Mouse (Mus musculus) hindbrain, embryonic 14.5 days (tissue): ENCODE data around the gene Barhl1. TPM values are rescaled to one million over a fixed set of nuclear protein-coding genes. Genes with fewer than 3 reads are reported as not detected.

Experiments used
- ATAC-seq: fragments of 200-750 bp; cut with Nextera tagmentation; 2 replicates; pipeline ENCODE4 v1.8.0; 2017; ENCODE audit warnings: moderate number of reproducible peaks, mild to moderate bottlenecking, moderate TSS enrichment, moderate library complexity; ENCODE audit not compliant: low FRiP score
- DNase-seq: peaks from one replicate; pipeline ENCODE4 v3.0.0-alpha.2; 2015; ENCODE audit warnings: low spot score
- H3K27ac ChIP-seq: fragments of 300-500 bp; sonication (generic); 2 replicates; pipeline ENCODE4 v1.5.1; 2014; ENCODE audit warnings: mild to moderate bottlenecking, moderate library complexity
- H3K27me3 ChIP-seq: fragments of 300-500 bp; sonication (generic); 2 replicates; pipeline ENCODE4 v1.6.1; 2014; ENCODE audit warnings: mild to moderate bottlenecking, low read length, mixed read lengths; ENCODE audit not compliant: control insufficient read depth, insufficient read depth
- H3K36me3 ChIP-seq: fragments of 300-500 bp; sonication (generic); replicated peaks from 2 replicates; pipeline ENCODE4 v1.6.1; 2014; ENCODE audit not compliant: control insufficient read depth, insufficient read depth
- H3K4me1 ChIP-seq: fragments of 300-500 bp; sonication (generic); replicated peaks from 2 replicates; pipeline ENCODE4 v1.6.1; 2014; ENCODE audit warnings: antibody characterized with exemption, low read length, mixed read lengths; ENCODE audit not compliant: control insufficient read depth, insufficient read depth
- H3K4me2 ChIP-seq: fragments of 300-500 bp; sonication (generic); replicated peaks from 2 replicates; pipeline ENCODE4 v1.6.1; 2014; ENCODE audit warnings: mild to moderate bottlenecking, moderate library complexity
- H3K4me3 ChIP-seq: fragments of 300-500 bp; sonication (generic); replicated peaks from 2 replicates; pipeline ENCODE4 v1.5.1; 2014; ENCODE audit warnings: mild to moderate bottlenecking, low read length
- H3K9ac ChIP-seq: fragments of 300-500 bp; sonication (generic); 2 replicates; pipeline ENCODE4 v1.6.1; 2014
- H3K9me3 ChIP-seq: fragments of 300-500 bp; sonication (generic); 2 replicates; pipeline ENCODE4 v1.6.1; 2016; ENCODE audit warnings: low read length; ENCODE audit not compliant: control insufficient read depth
- WGBS: fragments of 180-500 bp; shearing (Covaris S2); extraction: QIAGEN DNeasy Blood & Tissue Kit; methylation state at CpG from one replicate; pipeline ENCODE4 v1.1.7; 2014; 5-methylcytosine and 5-hydroxymethylcytosine counted together
- polyA plus RNA-seq: library from polyadenylated mRNA; unstranded; fragments of >200 nt; fragmentation: Nextera tagmentation; extraction: Ambion mirVana; gene quantifications from 2 replicates; pipeline ENCODE4 v1.2.1, GENCODE M21; 2014

Barhl1 gene
- polyA plus RNA-seq, 1 experiment from 2014 or later = 25.9 TPM

DNA sequence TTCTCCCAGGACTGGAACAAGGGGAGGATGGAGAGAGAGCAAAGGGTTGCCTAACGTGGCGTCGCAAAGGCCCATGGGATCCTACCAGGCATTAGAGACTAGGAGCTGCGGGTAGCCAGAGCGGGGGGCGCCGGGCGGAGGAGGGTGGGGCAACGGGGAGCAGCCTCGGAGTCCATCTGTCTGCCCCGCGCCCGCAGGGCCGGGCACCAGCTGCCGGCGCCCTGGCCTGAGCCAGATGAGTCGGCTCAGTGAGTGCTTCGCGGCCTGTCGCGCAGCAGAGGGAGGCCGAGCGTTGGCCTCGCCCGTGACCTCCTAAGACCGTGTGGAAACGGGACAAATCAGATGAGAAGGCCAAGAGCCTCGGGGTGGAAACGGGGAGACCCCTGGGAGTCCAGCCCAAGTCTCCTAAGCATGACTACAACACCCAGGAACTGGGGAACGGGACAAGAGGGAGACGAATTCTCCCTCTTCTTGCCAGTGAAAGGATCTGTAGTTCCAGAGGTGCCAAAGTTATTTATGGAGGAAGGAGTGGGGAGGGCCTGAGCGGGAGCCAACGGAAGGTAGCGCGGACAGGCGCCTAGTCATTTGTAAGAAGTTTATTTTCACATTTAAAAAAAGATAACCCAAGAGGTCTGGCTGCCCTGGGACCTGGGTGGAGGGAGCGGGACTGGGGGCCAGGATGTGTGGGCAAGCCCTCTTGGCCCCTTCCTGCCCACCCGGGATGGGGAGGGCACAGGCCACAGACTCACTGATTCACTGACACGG, 7.9 kb downstream of the Barhl1 start:
- Histone ChIP-seq H3K27me3 (peaks cover 92% of the 10 kb centered on the region), H3K9ac (peak overlapping the region; percentile 41; the same call in 1 of the 2 replicates)

GRCm38 (mm10) chr2:28907691-28908388, 8.6 kb downstream of the Barhl1 start:
- Histone ChIP-seq H3K27me3 (peaks cover 89% of the 10 kb centered on the region), H3K9ac (no peak overlapping the region), H3K9me3 (no peaks in the 10 kb centered on the region), H3K4me2 (peak overlapping the region; percentile 35), H3K27ac (0 out of 2 replicates have a peak overlapping the region, but pooled peaks have one; percentile 21), H3K4me3 (0 out of 2 replicates have a peak overlapping the region, but pooled peaks have one; percentile 13), H3K4me1 (peaks cover 21% of the 10 kb centered on the region; the same call in 1 of the 2 replicates), H3K36me3 (peaks cover 6% of the 10 kb centered on the region; the same call in 1 of the 2 replicates)
- 3% methylated on average over 10 of the region's 10 CpGs for WGBS
- DNase-seq (no peak), ATAC-seq (peak; percentile 12; the same call in 1 of the 2 replicates)

More for the DNA sequence above, 7.9 kb downstream of the Barhl1 start:
- H3K9me3 ChIP-seq = no peaks in the 10 kb centered on the region
- H3K4me3 ChIP-seq = peak overlapping the region; percentile 13
- ATAC-seq (peak; percentile 44; the same call in 1 of the 2 replicates), DNase-seq (no peak)
- WGBS = under 1% methylated on average over 38 of the region's 39 CpGs
- H3K27ac ChIP-seq = peak overlapping the region; percentile 21
- H3K4me1 ChIP-seq = peaks cover 21% of the 10 kb centered on the region; the same call in 1 of the 2 replicates
- H3K36me3 ChIP-seq = peaks cover 6% of the 10 kb centered on the region; the same call in 1 of the 2 replicates
- H3K4me2 ChIP-seq = peak overlapping the region; percentile 35

- Histone ChIP-seq H3K27me3 (peaks cover 83% of the 10 kb centered on the region), H3K4me1 (peaks cover 11% of the 10 kb centered on the region; the same call in 1 of the 2 replicates), H3K36me3 (peaks cover 17% of the 10 kb centered on the region), H3K4me3 (no peak overlapping the region), H3K9me3 (no peaks in the 10 kb centered on the region), H3K4me2 (no peak overlapping the region), H3K9ac (no peak overlapping the region), H3K27ac (no peak overlapping the region)
- DNase-seq (no peak), ATAC-seq (no peak)
- 30% methylated on average over 4 of the region's 4 CpGs for whole genome bisulfite sequencing
These were observed 10.9 kb downstream of the Barhl1 start for GRCm38 (mm10) chr2:28905561-28905960.

- no peak overlapping the region for H3K9ac ChIP-seq
- H3K4me3 ChIP-seq = no peak overlapping the region
- H3K4me2 ChIP-seq = no peak overlapping the region
- peaks cover 24% of the 10 kb centered on the region for H3K36me3 ChIP-seq
- H3K27ac ChIP-seq = no peak overlapping the region
- no peaks in the 10 kb centered on the region for H3K9me3 ChIP-seq
- H3K4me1 ChIP-seq = peaks cover 11% of the 10 kb centered on the region; the same call in 1 of the 2 replicates
- WGBS = 55% methylated on average over 9 of the region's 9 CpGs
- H3K27me3 ChIP-seq = peaks cover 75% of the 10 kb centered on the region
- ATAC-seq = no peak
- no peak for DNase-seq
These were observed 11.7 kb downstream of the Barhl1 start for GRCm38 (mm10) chr2:28904786-28905185.

DNA sequence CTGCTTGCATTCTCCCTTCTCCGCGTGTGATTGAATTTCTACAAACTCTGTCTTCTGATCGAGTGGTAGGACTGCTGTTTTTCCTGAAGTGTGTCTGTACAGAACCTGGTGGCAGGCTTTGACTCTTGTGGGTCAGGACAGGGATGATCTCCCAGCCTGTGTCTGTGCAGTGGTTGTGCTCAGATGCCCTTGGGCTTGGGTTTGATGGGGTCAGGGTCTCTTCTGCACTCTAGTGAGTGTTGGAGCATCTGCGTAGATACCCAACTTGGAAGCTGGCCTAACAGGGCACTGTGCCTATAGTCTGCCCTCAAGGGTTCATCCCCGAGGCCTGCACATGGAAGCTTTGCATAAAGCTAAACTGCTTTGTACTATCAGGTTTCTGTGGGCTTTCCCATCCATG, 12.6 kb downstream of the Barhl1 start:
- H3K4me3 ChIP-seq = no peak overlapping the region
- no peaks in the 10 kb centered on the region for H3K9me3 ChIP-seq
- DNase-seq (no peak), ATAC-seq (no peak)
- peaks cover 29% of the 10 kb centered on the region for H3K36me3 ChIP-seq
- no peak overlapping the region for H3K27ac ChIP-seq
- peaks cover 10% of the 10 kb centered on the region; the same call in 1 of the 2 replicates for H3K4me1 ChIP-seq
- peaks cover 66% of the 10 kb centered on the region for H3K27me3 ChIP-seq
- WGBS = 84% methylated on average over 5 of the region's 5 CpGs
- H3K9ac ChIP-seq = no peak overlapping the region
- no peak overlapping the region for H3K4me2 ChIP-seq

GRCm38 (mm10) chr2:28902291-28902690, 14.2 kb downstream of the Barhl1 start:
- H3K27me3 ChIP-seq = peaks cover 50% of the 10 kb centered on the region

DNA sequence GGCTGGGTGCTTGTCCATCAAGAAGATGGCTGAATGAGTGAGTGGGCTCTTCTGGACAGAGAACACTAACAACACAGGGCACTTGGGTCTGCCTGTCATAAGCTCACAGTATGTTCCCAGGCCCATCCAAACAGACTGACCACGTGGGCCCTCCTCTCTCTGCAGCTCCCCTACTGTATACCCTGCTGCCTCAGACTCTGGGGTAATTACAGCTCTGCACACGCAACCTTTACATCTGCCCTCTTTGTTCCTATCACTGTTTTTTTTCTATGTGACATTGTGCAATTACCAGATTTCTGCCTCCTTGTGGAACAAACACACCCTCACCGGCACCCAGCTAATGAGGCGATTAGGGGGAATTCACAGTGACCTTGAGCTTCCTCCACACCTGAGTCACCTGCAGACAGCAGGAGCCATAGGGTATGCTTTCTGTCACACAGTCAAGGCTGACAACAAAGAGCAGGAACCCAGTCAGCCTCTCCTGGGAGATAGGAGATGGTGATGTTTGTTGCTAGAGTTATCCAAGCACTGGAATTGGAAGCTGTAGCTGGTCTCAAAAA, 19.0 kb downstream of the Barhl1 start:
- no peak overlapping the region for H3K27ac ChIP-seq
- no peak for ATAC-seq
- no peak for DNase-seq
- no peak overlapping the region for H3K4me2 ChIP-seq
- peaks cover 7% of the 10 kb centered on the region for H3K27me3 ChIP-seq
- no peaks in the 10 kb centered on the region for H3K4me1 ChIP-seq
- peaks cover 72% of the 10 kb centered on the region for H3K36me3 ChIP-seq
- H3K9ac ChIP-seq = no peak overlapping the region
- H3K9me3 ChIP-seq = no peaks in the 10 kb centered on the region
- WGBS = 87% methylated on average over 4 of the region's 4 CpGs
- H3K4me3 ChIP-seq = no peak overlapping the region

More at GRCm38 (mm10) chr2:28902291-28902690, 14.2 kb downstream of the Barhl1 start:
- Histone ChIP-seq H3K9ac (no peak overlapping the region), H3K27ac (no peak overlapping the region), H3K4me3 (no peak overlapping the region), H3K9me3 (no peaks in the 10 kb centered on the region), H3K4me1 (no peaks in the 10 kb centered on the region), H3K4me2 (no peak overlapping the region), H3K36me3 (peaks cover 36% of the 10 kb centered on the region)
- ATAC-seq = no peak
- no peak for DNase-seq
- WGBS = 79% methylated on average over 8 of the region's 8 CpGs

- WGBS = 85% methylated on average over 7 of the region's 7 CpGs
- Histone ChIP-seq H3K4me2 (no peak overlapping the region), H3K27me3 (no peaks in the 10 kb centered on the region), H3K9me3 (no peaks in the 10 kb centered on the region), H3K9ac (no peak overlapping the region), H3K36me3 (peaks cover 76% of the 10 kb centered on the region), H3K4me1 (no peaks in the 10 kb centered on the region), H3K27ac (no peak overlapping the region), H3K4me3 (no peak overlapping the region)
- ATAC-seq = no peak
- DNase-seq = no peak
These were observed 20.6 kb downstream of the Barhl1 start for GRCm38 (mm10) chr2:28895876-28896275.

DNA sequence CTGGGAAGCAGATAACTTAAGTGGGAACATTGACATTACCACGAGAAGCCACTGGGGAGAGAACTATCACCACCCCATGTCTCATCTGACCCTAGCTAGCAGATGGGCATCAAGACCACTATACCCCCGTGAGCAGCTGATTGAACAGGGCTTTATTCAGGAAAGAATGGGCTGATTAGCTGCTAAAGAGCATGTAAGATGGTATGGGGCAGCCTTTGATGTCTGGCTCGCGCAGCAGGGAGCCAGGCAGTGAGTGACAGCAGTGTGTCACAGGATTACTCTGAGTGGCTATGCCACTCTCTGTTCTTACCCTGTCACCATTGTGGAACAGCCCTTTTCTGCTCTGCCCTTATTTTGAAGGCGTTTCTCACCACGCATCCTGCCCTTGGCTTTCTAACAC, 22.9 kb downstream of the Barhl1 start:
- no peak for DNase-seq
- Histone ChIP-seq H3K9me3 (no peaks in the 10 kb centered on the region), H3K4me1 (no peaks in the 10 kb centered on the region), H3K27ac (no peak overlapping the region), H3K4me2 (no peak overlapping the region), H3K9ac (no peak overlapping the region), H3K36me3 (peaks cover 66% of the 10 kb centered on the region), H3K4me3 (no peak overlapping the region), H3K27me3 (no peaks in the 10 kb centered on the region)
- 38% methylated on average over 6 of the region's 6 CpGs for WGBS
- ATAC-seq = no peak
